Mouse (Mus musculus) ES-Bruce4 (cell line): Measurements from ENCODE around the gene Ppp4r3a.

Experiments used
- CTCF ChIP-seq: IDR thresholded peaks from one replicate; pipeline ENCODE4 v1.8.1; 2011; ENCODE audit warnings: low read depth, low read length
- EP300 ChIP-seq: IDR thresholded peaks from 2 replicates; pipeline ENCODE4 v1.6.1; 2011; ENCODE audit warnings: low read depth, low read length; ENCODE audit not compliant: insufficient read depth

DNA sequence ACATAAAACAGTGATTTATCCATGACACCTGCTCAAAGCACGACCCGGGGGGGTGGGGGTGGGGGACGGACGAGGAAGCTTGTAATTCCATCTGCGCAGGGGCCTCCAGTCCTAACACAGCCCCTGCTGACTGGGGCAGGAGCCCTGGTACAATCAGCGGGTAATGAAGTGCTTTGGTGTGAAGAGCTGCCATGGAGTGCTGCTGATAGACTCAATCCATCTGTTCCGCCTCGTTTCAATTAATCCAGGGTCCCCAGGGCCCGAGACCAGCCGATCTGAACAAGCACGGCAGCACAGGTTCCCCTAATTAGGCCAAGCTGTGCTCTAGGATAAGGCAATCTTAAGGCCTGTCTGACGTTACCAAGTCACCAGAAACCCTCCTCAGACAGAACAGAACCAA, 93.2 kb downstream of the Ppp4r3a start:
- TF ChIP-seq CTCF = no peak
- no peak for TF ChIP-seq EP300
